Mouse (Mus musculus) small intestine, adult 2 months (tissue): ENCODE measurements around the gene Gria1.

ENCODE experiments used
- CTCF ChIP-seq: fragments of 200-500 bp; IDR thresholded peaks from 2 replicates; pipeline ENCODE4 v1.5.1; 2012; ENCODE audit warnings: low read depth, mild to moderate bottlenecking, control low read depth, inconsistent platforms, low read length, moderate library complexity, mixed read lengths; ENCODE audit not compliant: insufficient replicate concordance, insufficient read length; ENCODE audit errors: extremely low read depth
- POLR2A ChIP-seq: fragments of 200-500 bp; IDR thresholded peaks from 2 replicates; pipeline ENCODE4 v1.6.1; 2012; ENCODE audit warnings: low read depth, mild to moderate bottlenecking, control low read depth, inconsistent platforms, low read length, moderate library complexity

DNA sequence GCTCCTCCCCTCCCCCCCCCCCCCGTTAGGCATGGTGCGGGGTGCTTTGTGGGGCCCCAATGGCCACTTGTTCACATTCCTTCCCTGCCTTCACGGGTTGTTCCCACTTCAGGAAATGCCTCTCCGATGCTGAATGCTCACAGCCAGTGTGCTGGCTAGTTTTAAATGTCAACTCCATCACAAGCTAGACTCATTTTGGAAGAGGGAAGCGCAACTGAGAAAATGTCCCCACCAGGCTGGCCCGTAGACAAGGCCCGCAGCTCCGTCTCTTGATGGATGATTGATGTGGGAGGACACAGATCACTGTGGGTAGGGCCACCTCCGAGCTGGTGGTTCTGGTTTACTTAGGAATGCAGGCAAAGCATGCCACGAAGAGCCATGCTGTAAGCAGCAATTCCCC, 266.9 kb downstream of the Gria1 start:
- TF ChIP-seq CTCF, result no peak
- no peak for TF ChIP-seq POLR2A
